Mouse (Mus musculus) cerebellum, adult 2 months (tissue): Measurements from ENCODE around the gene Lgmn.

Source experiments
- CTCF ChIP-seq: fragments of 200-500 bp; IDR thresholded peaks from 2 replicates; pipeline ENCODE4 v1.5.1; 2011; ENCODE audit warnings: low read depth, mild to moderate bottlenecking, control low read depth, low read length, moderate library complexity, borderline replicate concordance; ENCODE audit not compliant: insufficient read depth
- POLR2A ChIP-seq: fragments of 200-500 bp; IDR thresholded peaks from 2 replicates; pipeline ENCODE4 v1.6.1; 2011; ENCODE audit warnings: low read length, control low read depth, borderline replicate concordance; ENCODE audit not compliant: insufficient read depth

- TF ChIP-seq CTCF = no peak
- no peak for TF ChIP-seq POLR2A
These were observed 26.4 kb downstream of the Lgmn start for GRCm38 (mm10) chr12:102413171-102413570.
